Mouse (Mus musculus) liver, embryonic 14.5 days (tissue): ENCODE data around the gene Lyrm7.

Source experiments
- CTCF ChIP-seq: IDR thresholded peaks from 2 replicates; pipeline ENCODE4 v1.5.1; 2016; ENCODE audit warnings: antibody characterized with exemption, low read depth, control low read depth
- EP300 ChIP-seq: IDR thresholded peaks from 2 replicates; pipeline ENCODE4 v1.6.1; 2016; ENCODE audit warnings: antibody characterized with exemption, low read depth

DNA sequence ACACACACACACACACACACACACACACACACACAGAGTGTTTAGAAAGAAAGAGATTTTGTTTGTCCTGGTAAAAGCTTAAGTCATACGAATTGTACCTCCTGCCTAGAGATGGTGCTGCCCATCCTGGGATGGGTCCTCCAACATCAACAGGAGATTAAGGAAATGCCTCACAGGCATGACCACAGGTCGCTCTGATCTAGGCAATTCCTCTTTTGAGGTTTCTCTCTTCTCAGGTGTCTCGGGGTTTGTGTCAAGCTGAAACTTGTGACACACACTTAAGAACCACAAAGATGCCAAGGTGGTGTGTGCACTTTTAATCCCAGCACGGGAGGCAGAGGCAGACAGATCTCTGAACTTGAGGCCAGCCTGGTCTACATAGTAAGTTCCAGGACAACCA is 52.5 kb downstream of the Lyrm7 start:
- no peak for TF ChIP-seq CTCF
- TF ChIP-seq EP300, result no peak
